Mouse (Mus musculus) stomach, postnatal 0 days (tissue): Measurements from ENCODE around the gene Elp5.

ENCODE experiments used
- CTCF ChIP-seq: IDR thresholded peaks from 2 replicates; pipeline ENCODE4 v1.5.1; 2016; ENCODE audit warnings: antibody characterized with exemption, low read depth, mild to moderate bottlenecking, moderate library complexity
- EP300 ChIP-seq: optimal IDR thresholded peaks from 2 replicates; pipeline ENCODE3; 2016; ENCODE audit warnings: antibody characterized with exemption

- TF ChIP-seq CTCF (no peak), EP300 (no peak)
Observed at GRCm38 (mm10) chr11:70029829-70030550, 47.7 kb upstream of the Elp5 start.
